Mouse (Mus musculus): ENCODE data around the gene Ndufs7.

Ndufs7 gene

GRCm38 (mm10) chr10:80262169-80262568, 13.2 kb downstream of the Ndufs7 start:
- no peak for DNase-seq (ENCODE audit: low read depth, low spot score)

- no peak for DNase-seq (ENCODE audit: low read depth, low spot score)
Measured at GRCm38 (mm10) chr10:80262776-80263365, 13.9 kb downstream of the Ndufs7 start.

GRCm38 (mm10) chr10:80264341-80265148, 15.6 kb downstream of the Ndufs7 start:
- DNase-seq (ENCODE audit: low read depth, low spot score): peak; percentile 100

GRCm38 (mm10) chr10:80265149-80265486, 16.2 kb downstream of the Ndufs7 start:
- no peak for DNase-seq (ENCODE audit: low read depth, low spot score)

DNA sequence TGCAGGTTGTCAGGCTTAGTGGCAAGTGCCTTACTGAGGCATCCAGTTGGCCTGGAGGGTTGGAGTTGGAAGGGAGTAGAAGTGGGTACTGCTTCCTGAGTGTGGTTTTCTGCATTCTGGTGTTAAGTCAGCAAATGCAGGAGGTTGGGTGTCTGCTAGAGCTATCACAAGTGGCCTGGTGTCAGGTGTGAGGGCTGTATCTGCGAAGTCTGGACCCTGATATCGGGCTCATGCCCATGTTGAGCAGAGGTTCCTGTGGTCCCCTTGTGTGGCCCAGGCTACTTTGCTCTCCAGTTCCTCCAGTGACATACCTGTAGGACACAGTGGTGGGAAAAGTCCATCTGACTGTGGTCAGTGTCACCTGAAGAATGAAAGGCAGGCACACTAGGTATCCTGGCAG, 21.2 kb downstream of the Ndufs7 start:
- no peak for DNase-seq (ENCODE audit: low read depth, low spot score)

DNA sequence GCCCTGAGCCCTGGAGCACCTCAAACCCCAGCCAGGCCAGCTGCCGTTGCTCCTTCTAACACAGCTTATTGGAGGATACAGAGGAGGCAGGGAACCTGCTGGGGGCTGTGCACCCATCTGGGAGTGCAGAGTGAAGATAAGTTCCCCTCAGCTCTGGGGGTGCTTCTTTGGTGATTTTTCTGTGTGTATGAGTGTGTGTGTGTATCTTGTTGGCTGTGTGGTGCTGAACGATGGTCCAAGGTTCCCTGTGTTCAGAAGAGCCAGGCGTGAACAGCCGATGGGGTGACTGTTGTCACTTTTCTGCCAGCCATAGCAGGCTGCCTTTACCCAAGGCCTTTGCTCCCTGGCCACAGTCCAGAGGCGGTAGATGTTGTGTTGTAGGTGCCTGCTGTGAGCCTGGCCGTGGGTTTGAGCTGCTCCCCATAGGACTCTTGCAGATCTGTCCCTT, 21.8 kb downstream of the Ndufs7 start:
- DNase-seq (ENCODE audit: low read depth, low spot score): peak; percentile 53

GRCm38 (mm10) chr10:80271186-80271843, 22.4 kb downstream of the Ndufs7 start:
- DNase-seq (ENCODE audit: low read depth, low spot score): no peak

GRCm38 (mm10) chr10:80271870-80272585, 23.1 kb downstream of the Ndufs7 start:
- no peak for DNase-seq (ENCODE audit: low read depth, low spot score)

- no peak for DNase-seq (ENCODE audit: low read depth, low spot score)
Measured at GRCm38 (mm10) chr10:80273847-80274246, 24.9 kb downstream of the Ndufs7 start.

- no peak for DNase-seq (ENCODE audit: low read depth, low spot score)
Measured at GRCm38 (mm10) chr10:80276238-80276637, 27.3 kb downstream of the Ndufs7 start.

- no peak for DNase-seq (ENCODE audit: low read depth, low spot score)
Measured at GRCm38 (mm10) chr10:80278390-80278789, 29.5 kb downstream of the Ndufs7 start.

DNA sequence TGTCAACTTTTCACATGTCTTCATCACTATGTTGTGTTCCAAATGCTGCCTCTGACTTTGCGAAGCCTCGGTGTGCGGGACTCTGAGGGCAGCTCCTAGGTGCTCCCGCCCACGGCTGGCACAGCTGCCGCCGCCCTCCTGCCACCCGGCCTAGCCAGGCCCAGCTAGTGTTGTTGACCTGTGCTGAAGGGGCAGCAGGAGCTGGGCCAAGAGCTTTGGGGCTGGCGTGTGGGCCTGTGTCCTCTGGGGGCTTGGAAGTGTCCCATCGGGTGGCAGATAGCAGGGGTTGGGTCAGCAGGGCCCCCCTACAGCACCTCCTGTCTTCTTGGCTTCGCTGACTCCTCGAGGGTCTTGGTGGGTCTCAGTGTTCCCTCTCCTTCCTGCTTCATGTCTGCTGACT, 30.4 kb downstream of the Ndufs7 start:
- DNase-seq (ENCODE audit: low read depth, low spot score): no peak

- DNase-seq (ENCODE audit: low read depth, low spot score): no peak
Measured at GRCm38 (mm10) chr10:80281304-80281703, 32.4 kb downstream of the Ndufs7 start.

GRCm38 (mm10) chr10:80281921-80282371, 33.0 kb downstream of the Ndufs7 start:
- peak; percentile 66 for DNase-seq (ENCODE audit: low read depth, low spot score)

DNA sequence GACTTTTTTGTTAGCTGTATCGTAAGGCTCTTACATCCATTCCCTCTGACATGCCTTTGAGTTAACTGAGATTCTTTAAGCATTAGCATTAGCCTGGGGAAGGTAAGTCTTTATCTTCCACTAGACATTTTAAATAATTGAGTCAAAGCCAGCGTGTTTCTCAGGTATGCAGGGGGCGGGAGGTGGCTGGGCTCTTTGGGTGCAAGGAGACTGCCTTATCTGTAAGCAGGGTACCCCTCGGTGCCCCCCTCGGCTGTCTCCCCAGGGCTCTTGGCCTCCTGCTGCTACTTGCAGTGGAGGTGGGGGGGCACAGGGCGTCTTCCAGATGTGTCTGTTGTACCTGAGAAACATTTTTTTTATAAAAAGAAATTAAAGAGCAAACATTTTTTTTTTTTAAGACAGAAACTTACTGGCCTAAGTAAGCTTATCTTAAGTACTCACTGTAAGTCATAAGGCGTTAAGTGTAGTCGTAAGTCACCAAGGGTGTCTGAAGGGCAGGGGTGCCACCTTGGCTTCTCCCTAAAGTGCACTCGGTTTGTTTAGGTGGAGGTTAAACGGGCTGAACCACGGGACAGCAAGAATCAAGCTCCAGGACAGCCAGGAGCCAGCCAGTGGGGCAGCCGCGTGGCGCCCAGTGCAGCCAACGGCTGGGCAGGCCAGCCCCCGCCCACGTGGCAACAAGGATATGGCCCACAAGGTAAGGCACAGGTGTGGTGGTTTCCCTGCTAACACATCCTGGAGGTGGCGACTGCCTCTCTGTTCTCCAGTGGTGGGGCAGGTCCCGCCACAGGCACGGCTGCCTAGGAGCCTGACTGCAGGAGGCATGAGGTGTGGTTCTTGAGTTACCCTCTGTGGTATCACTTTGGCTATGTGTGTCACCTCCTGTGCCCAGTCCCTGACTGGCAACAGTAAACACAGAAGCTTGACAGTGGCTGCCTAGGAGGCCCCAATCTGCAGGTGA, 33.8 kb downstream of the Ndufs7 start:
- no peak for DNase-seq (ENCODE audit: low read depth, low spot score)

- DNase-seq (ENCODE audit: low read depth, low spot score): no peak
Measured at GRCm38 (mm10) chr10:80285222-80286070, 36.5 kb downstream of the Ndufs7 start.

- no peak for DNase-seq (ENCODE audit: low read depth, low spot score)
Measured at GRCm38 (mm10) chr10:80288097-80288496, 39.2 kb downstream of the Ndufs7 start.

GRCm38 (mm10) chr10:80288657-80289056, 39.7 kb downstream of the Ndufs7 start:
- DNase-seq (ENCODE audit: low read depth, low spot score): no peak

- DNase-seq (ENCODE audit: low read depth, low spot score): peak; percentile 98
Measured at GRCm38 (mm10) chr10:80292251-80293146, 43.6 kb downstream of the Ndufs7 start, which contains the start of gene Rps15. TSS of gene Rps15 (plus strand) at chr10:80292453.

All from brain, adult 2 months (tissue).